Mouse (Mus musculus) hindbrain, embryonic 10.5 days (tissue): ENCODE measurements around the gene Smyd1. TPM values are rescaled to one million over a fixed set of nuclear protein-coding genes. Genes with fewer than 3 reads are reported as not detected.

Experiments used
- DNase-seq: peaks from one replicate; pipeline ENCODE4 v3.0.0-alpha.2; 2017; ENCODE audit warnings: low spot score
- H3K27ac ChIP-seq: fragments of 300-500 bp; sonication (generic); 2 replicates; pipeline ENCODE4 v1.5.1; 2016; ENCODE audit warnings: mild to moderate bottlenecking, moderate library complexity
- H3K27me3 ChIP-seq: fragments of 300-500 bp; sonication (generic); 2 replicates; pipeline ENCODE4 v1.6.1; 2016; ENCODE audit warnings: mild to moderate bottlenecking; ENCODE audit not compliant: poor library complexity, insufficient read depth, severe bottlenecking
- H3K36me3 ChIP-seq: fragments of 300-500 bp; sonication (generic); 2 replicates; pipeline ENCODE4 v1.6.1; 2016; ENCODE audit warnings: mild to moderate bottlenecking, moderate library complexity
- H3K4me1 ChIP-seq: fragments of 300-500 bp; sonication (generic); replicated peaks from 2 replicates; pipeline ENCODE4 v1.6.1; 2016; ENCODE audit warnings: mild to moderate bottlenecking
- H3K4me3 ChIP-seq: fragments of 300-500 bp; sonication (generic); 2 replicates; pipeline ENCODE4 v1.5.1; 2016; ENCODE audit warnings: mild to moderate bottlenecking, moderate library complexity
- H3K9me3 ChIP-seq: fragments of 300-500 bp; sonication (generic); 2 replicates; pipeline ENCODE4 v1.6.1; 2016; ENCODE audit warnings: mild to moderate bottlenecking, moderate library complexity
- WGBS: fragments of 180-500 bp; shearing (Covaris S2); methylation state at CpG from one replicate; pipeline ENCODE4 v1.1.7; 2016; 5-methylcytosine and 5-hydroxymethylcytosine counted together
- polyA plus RNA-seq: library from polyadenylated mRNA; unstranded; fragments of >200 nt; fragmentation: Nextera tagmentation; extraction: Ambion mirVana; gene quantifications from 2 replicates; pipeline ENCODE4 v1.2.1, GENCODE M21; 2016

The Smyd1 gene
- polyA plus RNA-seq, 1 experiment from 2014 or later = 0.14 TPM

GRCm38 (mm10) chr6:71211917-71212316, 110.1 kb downstream of the Smyd1 start:
- Histone ChIP-seq H3K4me1 (no peaks in the 10 kb centered on the region), H3K9me3 (no peaks in the 10 kb centered on the region), H3K36me3 (no peaks in the 10 kb centered on the region), H3K27ac (no peak overlapping the region), H3K4me3 (no peak overlapping the region), H3K27me3 (no peaks in the 10 kb centered on the region)
- DNase-seq = no peak
- 70% methylated on average over 7 of the region's 7 CpGs for WGBS

GRCm38 (mm10) chr6:71208691-71209090, 113.3 kb downstream of the Smyd1 start:
- Histone ChIP-seq H3K27me3 (no peaks in the 10 kb centered on the region), H3K27ac (no peak overlapping the region), H3K4me1 (no peaks in the 10 kb centered on the region), H3K9me3 (no peaks in the 10 kb centered on the region), H3K36me3 (no peaks in the 10 kb centered on the region), H3K4me3 (no peak overlapping the region)
- 87% methylated on average over 2 of the region's 2 CpGs for WGBS
- DNase-seq = no peak

GRCm38 (mm10) chr6:71204166-71204565, 117.9 kb downstream of the Smyd1 start:
- Histone ChIP-seq H3K9me3 (no peaks in the 10 kb centered on the region), H3K4me3 (no peak overlapping the region)
- 94% methylated on average over 8 of the region's 8 CpGs for WGBS

GRCm38 (mm10) chr6:71203674-71204073, 118.4 kb downstream of the Smyd1 start:
- no peak for DNase-seq
- no peaks in the 10 kb centered on the region for H3K9me3 ChIP-seq
- H3K36me3 ChIP-seq = no peaks in the 10 kb centered on the region
- no peak overlapping the region for H3K27ac ChIP-seq
- H3K4me3 ChIP-seq = no peak overlapping the region
- H3K4me1 ChIP-seq = peaks cover 7% of the 10 kb centered on the region; the same call in 1 of the 2 replicates
- no peaks in the 10 kb centered on the region for H3K27me3 ChIP-seq
- WGBS = 92% methylated on average over 5 of the region's 5 CpGs

More at GRCm38 (mm10) chr6:71204166-71204565, 117.9 kb downstream of the Smyd1 start:
- Histone ChIP-seq H3K36me3 (no peaks in the 10 kb centered on the region), H3K27ac (no peak overlapping the region), H3K27me3 (no peaks in the 10 kb centered on the region), H3K4me1 (peaks cover 7% of the 10 kb centered on the region; the same call in 1 of the 2 replicates)
- no peak for DNase-seq

GRCm38 (mm10) chr6:71201925-71202324, 120.1 kb downstream of the Smyd1 start:
- Histone ChIP-seq H3K9me3 (no peaks in the 10 kb centered on the region), H3K27me3 (no peaks in the 10 kb centered on the region), H3K4me3 (no peak overlapping the region), H3K36me3 (no peaks in the 10 kb centered on the region), H3K27ac (no peak overlapping the region), H3K4me1 (peaks cover 7% of the 10 kb centered on the region; the same call in 1 of the 2 replicates)
- no peak for DNase-seq
- 74% methylated on average over 5 of the region's 5 CpGs for WGBS

- Histone ChIP-seq H3K4me3 (no peak within 1 kb of the TSS), H3K27me3 (no peaks in the 10 kb centered on the region), H3K27ac (no peak within 1 kb of the TSS), H3K4me1 (peaks cover 7% of the 10 kb centered on the region; the same call in 1 of the 2 replicates), H3K9me3 (no peaks in the 10 kb centered on the region), H3K36me3 (no peaks in the 10 kb centered on the region)
- no peak for DNase-seq
- 86% methylated on average over 4 of the region's 4 CpGs for WGBS
Observed at GRCm38 (mm10) chr6:71199612-71200011, 122.4 kb downstream of the Smyd1 start, which contains the start of gene Fabp1. Gene Fabp1 (plus strand): TSS chr6:71199827.

- H3K4me1 ChIP-seq = peaks cover 7% of the 10 kb centered on the region; the same call in 1 of the 2 replicates
- no peak for DNase-seq
- WGBS = 87% methylated on average over 13 of the region's 13 CpGs
- no peak overlapping the region for H3K27ac ChIP-seq
- no peaks in the 10 kb centered on the region for H3K27me3 ChIP-seq
- no peaks in the 10 kb centered on the region for H3K36me3 ChIP-seq
- no peak overlapping the region for H3K4me3 ChIP-seq
- no peaks in the 10 kb centered on the region for H3K9me3 ChIP-seq
Observed at GRCm38 (mm10) chr6:71197636-71198535, 124.1 kb downstream of the Smyd1 start.

- H3K4me3 ChIP-seq = no peak overlapping the region
- no peaks in the 10 kb centered on the region for H3K9me3 ChIP-seq
- no peak overlapping the region for H3K27ac ChIP-seq
- no peak for DNase-seq
- no peaks in the 10 kb centered on the region for H3K4me1 ChIP-seq
- no peaks in the 10 kb centered on the region for H3K36me3 ChIP-seq
- no peaks in the 10 kb centered on the region for H3K27me3 ChIP-seq
Observed at GRCm38 (mm10) chr6:71196107-71196506, 125.9 kb downstream of the Smyd1 start.

- Histone ChIP-seq H3K27ac (no peak overlapping the region), H3K27me3 (no peaks in the 10 kb centered on the region), H3K9me3 (no peaks in the 10 kb centered on the region), H3K36me3 (no peaks in the 10 kb centered on the region), H3K4me3 (no peak overlapping the region), H3K4me1 (no peaks in the 10 kb centered on the region)
- 78% methylated on average over 6 of the region's 6 CpGs for WGBS
- no peak for DNase-seq
Observed at GRCm38 (mm10) chr6:71193151-71193740, 128.8 kb downstream of the Smyd1 start.

- no peak overlapping the region for H3K27ac ChIP-seq
- H3K4me3 ChIP-seq = no peak overlapping the region
- WGBS = 88% methylated on average over 2 of the region's 2 CpGs
- no peaks in the 10 kb centered on the region for H3K27me3 ChIP-seq
- no peaks in the 10 kb centered on the region for H3K36me3 ChIP-seq
- no peak for DNase-seq
- H3K4me1 ChIP-seq = no peaks in the 10 kb centered on the region
- H3K9me3 ChIP-seq = no peaks in the 10 kb centered on the region
Observed at GRCm38 (mm10) chr6:71190501-71190900, 131.5 kb downstream of the Smyd1 start.

- no peaks in the 10 kb centered on the region for H3K27me3 ChIP-seq
- H3K4me3 ChIP-seq = no peak overlapping the region
- H3K36me3 ChIP-seq = no peaks in the 10 kb centered on the region
- no peaks in the 10 kb centered on the region for H3K9me3 ChIP-seq
- no peaks in the 10 kb centered on the region for H3K4me1 ChIP-seq
- H3K27ac ChIP-seq = no peak overlapping the region
- DNase-seq = no peak
- 88% methylated on average over 1 of the region's 1 CpGs for WGBS
Observed at GRCm38 (mm10) chr6:71189578-71189977, 132.5 kb downstream of the Smyd1 start.

- Histone ChIP-seq H3K4me3 (no peak overlapping the region), H3K9me3 (no peaks in the 10 kb centered on the region), H3K4me1 (no peaks in the 10 kb centered on the region), H3K36me3 (no peaks in the 10 kb centered on the region), H3K27ac (no peak overlapping the region), H3K27me3 (no peaks in the 10 kb centered on the region)
- 91% methylated on average over 7 of the region's 7 CpGs for WGBS
- DNase-seq = no peak
Observed at GRCm38 (mm10) chr6:71184941-71185604, 137.0 kb downstream of the Smyd1 start.

- Histone ChIP-seq H3K4me1 (no peaks in the 10 kb centered on the region), H3K36me3 (no peaks in the 10 kb centered on the region), H3K4me3 (no peak overlapping the region), H3K9me3 (no peaks in the 10 kb centered on the region), H3K27ac (no peak overlapping the region), H3K27me3 (no peaks in the 10 kb centered on the region)
- DNase-seq = no peak
- WGBS = 92% methylated on average over 1 of the region's 1 CpGs
Observed at GRCm38 (mm10) chr6:71180596-71180995, 141.4 kb downstream of the Smyd1 start.
